9 mouse cellular contexts compared by ENCODE assay signal in genomic region chr3:96249034-96249345, GRCm38 (mm10). TPM values are rescaled to one million over a fixed set of nuclear protein-coding genes. Genes with fewer than 3 reads are reported as not detected.
DNase-seq lines count a peak whose midpoint lies in the region; ATAC-seq and TF ChIP-seq lines count a peak whose summit lies in the region.
"Had no signal": no experiment of that assay in that cellular context is flagged by ENCODE, and none has a peak within 500 bp of the region (broad histone marks: within the 10 kb centered on the region; RNA-seq: fewer than 3 reads in every experiment).

No protein-coding gene starts in this region.

- ATAC-seq in heart, postnatal 0 days (ENCODE audit: insufficient read depth, low read depth): no peak
- ATAC-seq in embryonic facial prominence, embryonic 12.5 days (ENCODE audit: insufficient number of reproducible peaks, insufficient read depth, low FRiP score, low TSS enrichment): no peak
- no peak for ATAC-seq in liver, embryonic 12.5 days

- WGBS in heart, postnatal 0 days: 51% methylated on average over 4 of the region's 4 CpGs
- WGBS in embryonic facial prominence, embryonic 12.5 days: 55% methylated on average over 4 of the region's 4 CpGs
- 57% methylated on average over 4 of the region's 4 CpGs for WGBS in liver, embryonic 12.5 days (ENCODE audit: insufficient replicate concordance)
- 77% methylated on average over 4 of the region's 4 CpGs for WGBS in kidney, adult 2 months

- H3K4me1 ChIP-seq in heart, postnatal 0 days (ENCODE audit: control insufficient read depth, insufficient read depth): peaks cover 32% of the 10 kb centered on the region
- peaks cover 24% of the 10 kb centered on the region for H3K4me1 ChIP-seq in embryonic facial prominence, embryonic 12.5 days
- H3K4me1 ChIP-seq in liver, embryonic 12.5 days: peaks cover 60% of the 10 kb centered on the region
- peaks cover 4% of the 10 kb centered on the region; the same call in 1 of the 2 replicates for H3K4me1 ChIP-seq in kidney, adult 2 months (ENCODE audit: control insufficient read depth, insufficient read depth, low read length)

- TF ChIP-seq POLR2A in kidney, adult 2 months (IDR thresholded peaks at IDR 0.05; ENCODE audit: low read depth, low read length): no peak

- no peak for DNase-seq in heart, postnatal 0 days (ENCODE audit: low spot score)
- DNase-seq in heart, postnatal 25 days (ENCODE audit: low spot score): no peak
- no peak for DNase-seq in right cerebral cortex, postnatal 14 days
- no peak for DNase-seq in spleen, adult 12 weeks (ENCODE audit: low spot score)
- no peak for DNase-seq in kidney, adult 2 months

- no peak for TF ChIP-seq EP300 in heart, postnatal 0 days (IDR thresholded peaks at IDR 0.05; ENCODE audit: low read depth)

- no peaks in the 10 kb centered on the region for H3K27me3 ChIP-seq in heart, postnatal 0 days (ENCODE audit: control insufficient read depth, insufficient read depth, low read length)
- H3K27me3 ChIP-seq in C2C12 (ENCODE audit: control insufficient read depth, insufficient read depth, insufficient read length): no peaks in the 10 kb centered on the region
- H3K27me3 ChIP-seq in embryonic facial prominence, embryonic 12.5 days: no peaks in the 10 kb centered on the region
- H3K27me3 ChIP-seq in liver, embryonic 12.5 days (replicated peaks): no peaks in the 10 kb centered on the region
- no peaks in the 10 kb centered on the region for H3K27me3 ChIP-seq in kidney, adult 2 months (replicated peaks; ENCODE audit: control insufficient read depth, insufficient read depth, low read length)

- TF ChIP-seq CTCF in heart, postnatal 0 days (IDR thresholded peaks at IDR 0.05; ENCODE audit: low read depth): no peak
- no peak for TF ChIP-seq CTCF in C2C12 (IDR thresholded peaks at IDR 0.05; ENCODE audit: control insufficient read depth, insufficient read depth, insufficient read length)
- TF ChIP-seq CTCF in kidney, adult 2 months (conservative IDR thresholded peaks at IDR 0.05; ENCODE audit: insufficient read depth, insufficient read length, low read depth, low read length): no peak

- H3K4me2 ChIP-seq in heart, postnatal 0 days (ENCODE audit: low read depth, low read length): peak overlapping the region; percentile 59; the same call in 1 of the 2 replicates
- H3K4me2 ChIP-seq in embryonic facial prominence, embryonic 12.5 days (replicated peaks): peak overlapping the region; percentile 50
- H3K4me2 ChIP-seq in liver, embryonic 12.5 days: peak overlapping the region; percentile 71

- no peaks in the 10 kb centered on the region for H3K9me3 ChIP-seq in heart, postnatal 0 days (replicated peaks; ENCODE audit: control insufficient read depth, low read length)
- no peaks in the 10 kb centered on the region for H3K9me3 ChIP-seq in embryonic facial prominence, embryonic 12.5 days
- H3K9me3 ChIP-seq in liver, embryonic 12.5 days (replicated peaks): no peaks in the 10 kb centered on the region

- H3K79me3 ChIP-seq in C2C12 (ENCODE audit: low read depth): peaks cover 2% of the 10 kb centered on the region

- intact Hi-C loops in heart, postnatal 25 days (cut with DNase I): no loop called here

- peak overlapping the region; percentile 22; the same call in 1 of the 2 replicates for H3K27ac ChIP-seq in heart, postnatal 0 days (ENCODE audit: low read depth)
- H3K27ac ChIP-seq in embryonic facial prominence, embryonic 12.5 days: 0 out of 2 replicates have a peak overlapping the region, but pooled peaks have one; percentile 63
- H3K27ac ChIP-seq in liver, embryonic 12.5 days: peak overlapping the region; percentile 96
- no peak overlapping the region for H3K27ac ChIP-seq in kidney, adult 2 months (ENCODE audit: insufficient read depth, low read depth, low read length)
- H3K27ac ChIP-seq: layer of hippocampus, adult 2 months had no signal

- H3K79me2 ChIP-seq in C2C12 (ENCODE audit: control insufficient read depth, insufficient read depth): no peaks in the 10 kb centered on the region

- H3K4me3 ChIP-seq in heart, postnatal 0 days (ENCODE audit: low read depth, low read length): no peak overlapping the region; the same call in 1 of the 2 replicates
- peak overlapping the region; percentile 3 for H3K4me3 ChIP-seq in C2C12 (ENCODE audit: insufficient read depth, poor library complexity, severe bottlenecking)
- peak overlapping the region; percentile 39; the same call in 1 of the 2 replicates for H3K4me3 ChIP-seq in embryonic facial prominence, embryonic 12.5 days
- peak overlapping the region; percentile 61 for H3K4me3 ChIP-seq in liver, embryonic 12.5 days
- no peak overlapping the region for H3K4me3 ChIP-seq in kidney, adult 2 months (ENCODE audit: insufficient read depth, low read depth, low read length)
- H3K4me3 ChIP-seq: layer of hippocampus, adult 2 months had no signal

- no peak overlapping the region for H3ac ChIP-seq in C2C12 (ENCODE audit: control insufficient read depth, insufficient read length, low read depth)

- no peak overlapping the region for H3K9ac ChIP-seq in heart, postnatal 0 days (replicated peaks; ENCODE audit: low read depth, low read length)
- 0 out of 2 replicates have a peak overlapping the region, but pooled peaks have one; percentile 15 for H3K9ac ChIP-seq in embryonic facial prominence, embryonic 12.5 days
- peak overlapping the region; percentile 87 for H3K9ac ChIP-seq in liver, embryonic 12.5 days

- H3K36me3 ChIP-seq in heart, postnatal 0 days (replicated peaks; ENCODE audit: control insufficient read depth, insufficient read depth, low read length): no peaks in the 10 kb centered on the region
- no peaks in the 10 kb centered on the region for H3K36me3 ChIP-seq in C2C12 (ENCODE audit: control insufficient read depth, insufficient read depth)
- no peaks in the 10 kb centered on the region for H3K36me3 ChIP-seq in embryonic facial prominence, embryonic 12.5 days
- no peaks in the 10 kb centered on the region for H3K36me3 ChIP-seq in liver, embryonic 12.5 days
- no peaks in the 10 kb centered on the region for H3K36me3 ChIP-seq in kidney, adult 2 months (ENCODE audit: control insufficient read depth, insufficient read depth, low read length)

TF ChIP-seq in C2C12, 6 proteins besides CTCF, POLR2A, EP300 and RAD21:
- TF ChIP-seq MYOG (IDR thresholded peaks at IDR 0.05; ENCODE audit: control insufficient read depth, extremely low read depth, insufficient read length): no peak
- no peak for TF ChIP-seq CEBPB (IDR thresholded peaks at IDR 0.05; ENCODE audit: low read depth)
- TF ChIP-seq FOSL1 (IDR thresholded peaks at IDR 0.05; ENCODE audit: insufficient read depth, low read length, poor library complexity, severe bottlenecking): no peak
- TF ChIP-seq MAX (IDR thresholded peaks at IDR 0.05): no peak
- no peak for TF ChIP-seq USF1 (IDR thresholded peaks at IDR 0.05; ENCODE audit: low read depth)
- no peak for TF ChIP-seq MYOD1 (IDR thresholded peaks at IDR 0.05; ENCODE audit: control insufficient read depth, insufficient read length, low read depth)

RNA-seq across cellular contexts. Expression of gene Hist2h3c1, which starts 2.5 kb away (rescaled TPM):
- total RNA-seq in heart, postnatal 0 days (2014; rRNA removed; ENCODE audit: low replicate concordance): not detected in 2 replicates
- 0.19 and 0.41 TPM in 2 replicates for polyA plus RNA-seq in heart, postnatal 0 days (2015; fragmentation: Nextera tagmentation; extraction: Ambion mirVana)
- total RNA-seq in heart, postnatal 25 days (2021): not detected
- 0.32 TPM for polyA plus RNA-seq in C2C12 (2012; fragmentation: generic; extraction: Trizol)
- 0.83 TPM in 1 of 2 replicates, not detected in the other for polyA plus RNA-seq in embryonic facial prominence, embryonic 12.5 days (2016; fragmentation: Nextera tagmentation; extraction: Ambion mirVana)
- polyA plus RNA-seq in liver, embryonic 12.5 days (2016; fragmentation: Nextera tagmentation; extraction: Ambion mirVana): 2.7 and 3.0 TPM in 2 replicates
- polyA plus RNA-seq in kidney, adult 2 months (2012; rRNA removed): not detected in 2 replicates
- total RNA-seq: layer of hippocampus, adult 2 months had no signal

RNA-seq across cellular contexts. Expression of gene Hist2h2aa1, which starts 3.7 kb away (rescaled TPM):
- total RNA-seq in heart, postnatal 0 days (2014; rRNA removed; ENCODE audit: low replicate concordance): 1,660 and 2,559 TPM in 2 replicates
- polyA plus RNA-seq in heart, postnatal 0 days (2015; fragmentation: Nextera tagmentation; extraction: Ambion mirVana): 22.0 and 24.6 TPM in 2 replicates
- 10 to 100 TPM in 1 of 2 experiments, 1 to 10 TPM in 1; 7.7 to 40.9 TPM for total RNA-seq in heart, postnatal 25 days (2021)
- not detected for polyA plus RNA-seq in C2C12 (2012; fragmentation: generic; extraction: Trizol)
- polyA plus RNA-seq in embryonic facial prominence, embryonic 12.5 days (2016; fragmentation: Nextera tagmentation; extraction: Ambion mirVana): 19.8 and 19.9 TPM in 2 replicates
- polyA plus RNA-seq in liver, embryonic 12.5 days (2016; fragmentation: Nextera tagmentation; extraction: Ambion mirVana): 23.9 and 29.2 TPM in 2 replicates
- 285 and 388 TPM in 2 replicates for polyA plus RNA-seq in kidney, adult 2 months (2012; rRNA removed)

RNA-seq across cellular contexts. Expression of gene Hist2h2aa2, which starts 8.9 kb away (rescaled TPM):
- total RNA-seq in heart, postnatal 0 days (2014; rRNA removed; ENCODE audit: low replicate concordance): 1,879 and 2,872 TPM in 2 replicates
- polyA plus RNA-seq in heart, postnatal 0 days (2015; fragmentation: Nextera tagmentation; extraction: Ambion mirVana): 101 and 115 TPM in 2 replicates
- 100 to 1,000 TPM; 232 to 233 TPM for total RNA-seq in heart, postnatal 25 days (2021)
- polyA plus RNA-seq in C2C12 (2012; fragmentation: generic; extraction: Trizol): 20.3 TPM
- polyA plus RNA-seq in embryonic facial prominence, embryonic 12.5 days (2016; fragmentation: Nextera tagmentation; extraction: Ambion mirVana): 45.4 and 60.5 TPM in 2 replicates
- polyA plus RNA-seq in liver, embryonic 12.5 days (2016; fragmentation: Nextera tagmentation; extraction: Ambion mirVana): 55.9 and 73.8 TPM in 2 replicates
- polyA plus RNA-seq in kidney, adult 2 months (2012; rRNA removed): 162 and 196 TPM in 2 replicates

RNA-seq across cellular contexts. Expression of gene Hist2h3c2, which starts 10.1 kb away (rescaled TPM):
- 551 and 927 TPM in 2 replicates for total RNA-seq in heart, postnatal 0 days (2014; rRNA removed; ENCODE audit: low replicate concordance)
- polyA plus RNA-seq in heart, postnatal 0 days (2015; fragmentation: Nextera tagmentation; extraction: Ambion mirVana): 2.3 and 2.6 TPM in 2 replicates
- 10 to 100 TPM in 1 of 2 experiments, 1 to 10 TPM in 1; 9.3 to 10.4 TPM for total RNA-seq in heart, postnatal 25 days (2021)
- polyA plus RNA-seq in C2C12 (2012; fragmentation: generic; extraction: Trizol): 5.1 TPM
- 7.1 and 8.2 TPM in 2 replicates for polyA plus RNA-seq in embryonic facial prominence, embryonic 12.5 days (2016; fragmentation: Nextera tagmentation; extraction: Ambion mirVana)
- polyA plus RNA-seq in liver, embryonic 12.5 days (2016; fragmentation: Nextera tagmentation; extraction: Ambion mirVana): 12.3 and 13.8 TPM in 2 replicates
- 8.6 and 12.9 TPM in 2 replicates for polyA plus RNA-seq in kidney, adult 2 months (2012; rRNA removed)

RNA-seq across cellular contexts. Expression of gene Hist2h4, which starts 14.1 kb away (rescaled TPM):
- 129 and 135 TPM in 2 replicates for total RNA-seq in heart, postnatal 0 days (2014; rRNA removed; ENCODE audit: low replicate concordance)
- 5.4 and 5.9 TPM in 2 replicates for polyA plus RNA-seq in heart, postnatal 0 days (2015; fragmentation: Nextera tagmentation; extraction: Ambion mirVana)
- 10 to 100 TPM; 14.4 to 16.9 TPM for total RNA-seq in heart, postnatal 25 days (2021)
- polyA plus RNA-seq in C2C12 (2012; fragmentation: generic; extraction: Trizol): 0.89 TPM
- 13.6 and 17.2 TPM in 2 replicates for polyA plus RNA-seq in embryonic facial prominence, embryonic 12.5 days (2016; fragmentation: Nextera tagmentation; extraction: Ambion mirVana)
- 27.0 and 29.3 TPM in 2 replicates for polyA plus RNA-seq in liver, embryonic 12.5 days (2016; fragmentation: Nextera tagmentation; extraction: Ambion mirVana)
- 1.5 and 2.7 TPM in 2 replicates for polyA plus RNA-seq in kidney, adult 2 months (2012; rRNA removed)

Comparison
In these comparisons a context has a peak if more than half of its experiments do, and no peak if none do; other contexts are left out.
1. H3K4me3 ChIP-seq: peak in C2C12 (single experiment), embryonic facial prominence, embryonic 12.5 days (single experiment) and liver, embryonic 12.5 days (single experiment); none in heart, postnatal 0 days (single experiment) and kidney, adult 2 months (single experiment).
2. RNA of gene Hist2h2aa1, which starts 3.7 kb away (polyA plus RNA-seq): 285 to 388 TPM in kidney, adult 2 months, 23.9 to 29.2 TPM in liver, embryonic 12.5 days, 22.0 to 24.6 TPM in heart, postnatal 0 days and 19.8 to 19.9 TPM in embryonic facial prominence, embryonic 12.5 days; not detected in C2C12 (single experiment); every median in the first group is over 10 times any median in the second.
3. Peak in every context shown above with its lines, with median percentiles within 50 percentile points of each other: H3K4me2 ChIP-seq.